Mouse (Mus musculus): ENCODE measurements around the gene Mmp10.

DNA sequence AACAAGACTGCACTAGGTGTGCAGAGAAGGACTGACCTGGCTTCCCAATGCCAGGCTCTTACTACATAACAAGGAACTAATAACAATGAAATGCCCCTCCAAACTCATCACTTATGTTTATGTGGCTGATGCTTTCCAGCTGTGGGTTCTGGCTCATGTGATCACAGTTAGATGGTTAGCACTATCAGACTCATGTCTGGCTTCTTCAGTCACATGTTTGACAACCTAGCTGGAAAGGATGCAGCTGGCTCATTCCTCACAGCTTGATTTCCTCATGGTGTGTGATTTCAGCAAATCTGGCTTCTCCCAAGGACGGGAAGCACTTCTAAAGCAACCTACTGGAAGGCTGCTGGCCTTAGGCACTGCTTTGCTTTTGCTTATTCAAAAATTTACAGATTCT, 43.3 kb downstream of the Mmp10 start:
- TF ChIP-seq EP300 (IDR thresholded peaks at IDR 0.05; ENCODE audit: low read depth in 1 of 2, low read length in 2 of 2) (no peak), POLR2A (IDR thresholded peaks at IDR 0.05; ENCODE audit: control insufficient read depth in 1 of 2, insufficient read depth in 1 of 2, low read depth in 1 of 2, low read length in 2 of 2, poor library complexity in 1 of 2) (no peak)
